Mouse (Mus musculus) gastrocnemius, postnatal 14 days (tissue): ENCODE results near the gene Gm49393. TPM values are rescaled to one million over a fixed set of nuclear protein-coding genes. Genes with fewer than 3 reads are reported as not detected.
A peak's percentile ranks its signal among the peaks of the same experiment; 100 is the strongest.
"Not testable (repeated sequence)": the region's sequence is repeated elsewhere in the genome, so short reads cannot be mapped to it uniquely, and the experiment has no call there.

Experiments used
- DNase-seq: peaks from one replicate; pipeline ENCODE4 v3.0.0; 2021; ENCODE audit warnings: mixed read lengths
- intact Hi-C: fragments of 180-260 bp; cut with DNase I; formaldehyde crosslinking; loops from one replicate; pipeline ENCODE4 v1.15.1; 2025; ENCODE audit warnings: low total_unique reads
- long read RNA-seq, 2 experiments: library from polyadenylated mRNA; stranded (forward); transcript quantifications; one replicate each; pipeline ENCODE4 v2.0.0; 2021
- total RNA-seq, 2 experiments: library from RNA; stranded (reverse); gene quantifications; 2 replicates each; pipeline ENCODE4 v1.2.3; 2021

Gene Gm49393
- total RNA-seq = not detected
- long read RNA-seq, experiment 1 = 0 reads
- long read RNA-seq, experiment 2 = 0 reads

DNA sequence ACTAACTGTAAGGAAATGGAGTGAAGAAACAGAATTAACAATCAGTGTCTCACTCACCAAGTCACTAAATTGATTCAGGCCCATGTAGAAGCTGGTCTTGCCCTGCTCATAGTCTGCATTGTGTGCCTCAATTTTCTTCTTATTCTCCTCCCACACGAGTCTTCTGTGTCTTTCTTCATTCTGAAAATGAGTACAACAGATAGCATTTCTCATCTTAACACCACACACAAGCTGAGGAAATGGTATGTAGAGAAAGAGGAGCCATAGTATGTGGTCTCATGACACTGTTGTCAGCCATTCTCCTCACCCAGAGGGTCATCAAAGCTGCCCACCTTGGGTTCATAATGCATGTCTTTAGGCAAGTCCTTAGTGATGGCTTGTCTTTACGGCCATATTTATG lies at the start of gene Gm49393:
Gene Gm49393, minus strand, starts transcription at position 101 of the 400 bp plus-strand sequence.
- intact Hi-C loops, DNase-seq: not testable (repeated sequence)

DNA sequence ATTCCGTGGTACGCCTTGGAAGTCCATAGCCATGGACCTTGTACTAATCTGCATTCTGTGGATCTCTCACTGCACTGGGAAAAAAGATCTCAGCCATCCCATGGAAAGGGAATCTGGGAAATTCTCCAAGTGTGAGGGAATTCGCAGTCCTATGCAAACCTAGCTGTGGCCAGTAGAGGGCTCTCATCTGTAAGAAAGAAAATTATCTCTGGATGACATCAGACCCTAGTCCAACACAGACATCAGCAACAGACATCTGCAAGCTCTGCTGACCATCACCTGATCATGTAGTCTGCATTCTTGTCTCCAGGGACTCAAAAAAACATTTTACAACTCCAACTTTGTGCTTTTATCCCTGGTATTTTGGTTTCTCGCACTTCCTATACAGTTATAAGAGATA lies 36.9 kb upstream of the Gm49393 start:
- intact Hi-C loops, DNase-seq: not testable (repeated sequence)

DNA sequence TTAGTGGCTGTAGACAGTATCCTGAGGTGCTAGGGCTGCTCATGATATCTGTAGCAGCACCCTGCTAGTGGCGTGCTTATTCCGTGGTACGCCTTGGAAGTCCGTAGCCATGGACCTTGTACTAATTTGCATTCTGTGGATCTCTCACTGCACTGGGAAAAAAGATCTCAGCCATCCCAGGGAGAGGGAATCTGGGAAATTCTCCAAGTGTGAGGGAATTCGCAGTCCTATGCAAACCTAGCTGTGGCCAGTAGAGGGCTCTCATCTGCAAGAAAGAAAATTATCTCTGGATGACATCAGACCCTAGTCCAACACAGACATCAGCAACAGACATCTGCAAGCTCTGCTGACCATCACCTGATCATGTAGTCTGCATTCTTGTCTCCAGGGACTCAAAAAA lies 28.6 kb upstream of the Gm49393 start:
- intact Hi-C loops, DNase-seq: not testable (repeated sequence)

- no peak for DNase-seq
- intact Hi-C loops = no loop called here
Measured at GRCm38 (mm10) chr13:60961706-60962105, 26.3 kb upstream of the Gm49393 start.

GRCm38 (mm10) chr13:60941884-60942283 lies 6.5 kb upstream of the Gm49393 start, which contains the start of gene Tpbpa:
Gene Tpbpa, minus strand, starts transcription at chr13:60941984.
- DNase-seq, intact Hi-C loops: not testable (repeated sequence)

- intact Hi-C loops = no loop called here
- peak; percentile 11 for DNase-seq
Measured at GRCm38 (mm10) chr13:60936500-60936901, 1.1 kb upstream of the Gm49393 start, which contains the start of the genes Gm49391 and Ctla2a. Gene Gm49391, minus strand, starts transcription at chr13:60936571. Gene Ctla2a, minus strand, starts transcription at chr13:60936625.

GRCm38 (mm10) chr13:60904780-60905179 lies 30.6 kb downstream of the Gm49393 start, which contains the start of gene Tpbpb:
Gene Tpbpb, minus strand, starts transcription at chr13:60904880.
- DNase-seq, intact Hi-C loops: not testable (repeated sequence)

- intact Hi-C loops = no loop called here
- DNase-seq = peak; percentile 37
Measured at GRCm38 (mm10) chr13:60897328-60897727, 38.1 kb downstream of the Gm49393 start, which contains the start of gene Ctla2b. Gene Ctla2b, minus strand, starts transcription at chr13:60897447.

- intact Hi-C loops, DNase-seq: not testable (repeated sequence)
Measured at GRCm38 (mm10) chr13:60896794-60897193, 38.6 kb downstream of the Gm49393 start, which contains the start of gene Gm49392. Gene Gm49392, minus strand, starts transcription at chr13:60896894.

DNA sequence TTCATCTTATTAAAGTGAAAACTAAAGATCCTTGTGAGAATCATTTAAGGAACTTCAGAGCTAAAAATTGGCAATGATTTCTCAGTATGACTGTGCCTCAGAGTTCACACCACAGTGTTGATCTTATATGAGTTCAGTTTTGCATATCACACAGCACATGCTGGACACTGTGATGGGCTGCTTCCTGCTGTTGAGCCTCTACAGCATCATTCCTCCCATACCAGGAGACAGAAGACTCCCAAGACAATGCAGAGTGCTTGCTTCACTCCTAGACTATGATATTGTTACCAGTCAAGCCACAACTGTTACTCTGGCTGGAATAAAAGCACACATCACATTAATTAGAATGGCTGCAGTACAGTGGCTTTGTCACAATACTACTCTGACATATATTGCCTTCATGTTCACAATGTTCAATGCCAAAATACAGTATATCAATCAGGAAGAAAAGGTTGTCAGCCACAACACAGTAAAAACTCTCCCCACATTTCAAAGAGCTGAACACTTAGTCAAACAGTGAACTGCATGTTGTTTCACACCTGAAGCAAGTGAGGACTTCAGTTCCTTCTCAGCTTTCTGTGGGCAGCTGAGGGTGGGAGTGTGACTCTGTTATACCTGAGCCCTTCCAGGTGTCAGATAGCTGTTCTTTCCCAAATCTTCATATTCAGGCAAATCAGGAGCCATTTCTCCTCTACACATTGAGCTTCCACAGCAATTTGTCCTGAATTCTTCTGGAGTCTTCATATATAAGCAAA lies 39.8 kb downstream of the Gm49393 start:
- DNase-seq = no peak
- intact Hi-C loops = no loop called here

DNA sequence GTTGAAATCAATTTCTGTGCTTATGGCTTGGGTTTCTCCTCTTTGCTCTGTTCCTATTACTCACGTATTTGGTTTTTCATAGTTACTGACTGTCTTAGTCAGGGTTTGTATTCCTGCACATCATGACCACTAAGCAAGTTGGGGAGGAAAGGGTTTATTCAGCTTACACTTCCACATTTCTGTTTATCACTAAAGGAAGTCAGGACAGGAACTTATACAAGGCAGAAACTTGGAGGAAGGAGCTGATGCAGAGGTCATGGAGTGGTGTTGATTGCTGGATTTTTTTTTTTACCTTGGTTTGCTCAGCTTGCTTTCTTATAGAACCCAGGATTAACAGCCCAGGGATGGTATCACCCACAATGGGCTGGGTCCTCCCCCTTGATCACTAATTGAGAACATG lies 43.1 kb downstream of the Gm49393 start:
- intact Hi-C loops = no loop called here
- no peak for DNase-seq

DNA sequence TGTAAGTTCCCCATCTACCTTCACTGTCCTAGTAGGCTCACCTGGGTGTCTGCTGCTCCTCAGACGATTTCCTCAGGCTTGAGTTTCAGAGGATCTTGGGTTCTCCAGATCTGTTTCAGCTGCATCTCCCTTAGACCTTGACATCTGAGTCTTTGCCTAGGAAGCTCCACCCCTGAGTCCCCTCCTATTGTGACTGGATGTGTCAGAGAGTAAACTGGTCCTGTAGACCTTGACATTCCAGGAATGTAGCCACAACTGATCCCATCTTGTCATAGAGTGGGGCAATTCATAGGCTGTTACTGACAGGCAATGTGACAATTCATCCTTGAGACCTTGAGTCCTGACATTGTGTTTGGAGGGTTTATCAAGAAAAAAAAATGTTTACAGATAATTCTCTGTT lies 71.1 kb downstream of the Gm49393 start, which contains the start of gene 4930486L24Rik:
Gene 4930486L24Rik, minus strand, starts transcription at position 195 of the 400 bp plus-strand sequence.
- no peak for DNase-seq
- intact Hi-C loops = no loop called here

DNA sequence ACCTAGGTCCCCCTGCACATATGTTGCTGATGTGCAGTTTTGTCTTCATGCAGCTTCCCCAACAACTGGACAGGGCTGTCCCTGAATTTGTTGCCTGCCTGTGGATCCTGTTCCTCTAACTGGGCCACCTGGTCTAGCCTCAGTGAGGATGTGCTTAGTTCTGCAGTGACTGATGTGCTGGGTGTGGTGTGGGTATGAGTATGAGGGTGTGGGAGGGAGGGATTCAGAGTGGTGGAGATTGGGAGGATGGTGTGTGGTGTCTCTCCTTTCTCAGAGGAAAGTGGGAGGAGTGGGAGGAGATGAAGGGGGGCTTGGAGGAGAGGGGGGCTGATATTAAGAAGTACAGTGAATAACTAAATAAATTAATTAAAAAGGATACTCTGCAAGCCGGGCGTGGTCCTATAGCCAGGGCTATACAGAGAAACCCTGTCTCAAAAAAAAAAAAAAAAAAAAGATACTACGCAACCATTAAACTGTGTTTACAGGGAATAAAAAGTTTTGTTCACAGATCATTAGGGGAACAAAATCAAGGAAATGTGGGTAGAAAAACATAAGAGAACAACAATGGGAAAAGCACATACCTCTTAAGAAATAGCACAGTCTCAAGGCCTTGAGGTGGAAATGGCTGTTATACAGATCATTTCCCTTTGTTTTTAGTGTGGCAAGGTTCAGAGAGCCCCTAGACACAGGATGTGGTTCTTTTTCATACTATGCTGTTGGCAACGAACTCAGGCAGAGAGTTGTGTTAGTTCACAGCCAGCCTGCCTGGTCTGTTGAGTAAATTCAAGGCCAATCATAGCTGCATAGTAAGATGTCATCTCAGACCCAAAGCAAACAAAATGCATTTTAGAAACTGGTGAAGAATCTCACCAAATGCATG lies 86.9 kb downstream of the Gm49393 start:
- intact Hi-C loops = no loop called here
- no peak for DNase-seq

DNA sequence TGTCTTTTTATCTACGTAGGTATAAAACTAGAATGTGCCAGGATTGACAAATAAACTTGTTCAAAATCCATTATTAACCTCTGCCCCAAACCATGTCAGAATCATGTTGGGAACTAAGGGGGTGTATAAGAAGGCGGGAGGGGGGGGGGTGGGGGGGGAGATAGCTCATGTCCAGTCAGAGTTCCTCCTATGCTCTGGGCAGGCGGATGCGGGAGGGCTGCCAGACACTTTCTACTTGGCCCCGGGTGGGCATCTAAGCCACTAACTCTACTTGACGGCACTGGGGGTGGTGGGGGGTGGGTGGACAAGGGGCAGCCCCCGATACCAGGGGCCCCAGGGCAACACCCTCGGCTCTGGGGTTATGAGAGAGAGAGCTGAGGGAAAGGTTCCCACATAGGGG lies 92.2 kb downstream of the Gm49393 start:
- intact Hi-C loops = no loop called here

DNA sequence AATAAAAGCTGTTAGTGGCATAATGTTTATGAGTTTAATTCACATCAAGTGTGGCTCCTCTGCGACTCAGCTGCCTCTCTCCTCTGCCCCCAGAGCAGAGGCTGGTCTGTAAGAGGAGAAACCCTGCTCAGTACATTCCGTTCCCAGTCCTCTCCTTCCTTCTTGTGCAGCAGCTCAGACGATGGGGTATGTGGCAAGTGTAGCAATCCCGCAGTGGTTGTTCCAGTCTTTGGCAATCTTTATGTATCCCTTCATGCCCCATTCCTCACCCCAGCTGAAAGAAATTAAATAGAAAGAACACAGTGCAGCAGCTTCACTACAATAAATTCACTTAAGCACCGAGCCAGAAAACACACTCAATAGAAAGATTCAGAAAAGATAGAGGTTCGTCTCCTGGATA lies 92.7 kb downstream of the Gm49393 start:
- intact Hi-C loops = no loop called here
- DNase-seq = no peak

More for the DNA sequence above, 92.2 kb downstream of the Gm49393 start:
- no peak for DNase-seq

DNA sequence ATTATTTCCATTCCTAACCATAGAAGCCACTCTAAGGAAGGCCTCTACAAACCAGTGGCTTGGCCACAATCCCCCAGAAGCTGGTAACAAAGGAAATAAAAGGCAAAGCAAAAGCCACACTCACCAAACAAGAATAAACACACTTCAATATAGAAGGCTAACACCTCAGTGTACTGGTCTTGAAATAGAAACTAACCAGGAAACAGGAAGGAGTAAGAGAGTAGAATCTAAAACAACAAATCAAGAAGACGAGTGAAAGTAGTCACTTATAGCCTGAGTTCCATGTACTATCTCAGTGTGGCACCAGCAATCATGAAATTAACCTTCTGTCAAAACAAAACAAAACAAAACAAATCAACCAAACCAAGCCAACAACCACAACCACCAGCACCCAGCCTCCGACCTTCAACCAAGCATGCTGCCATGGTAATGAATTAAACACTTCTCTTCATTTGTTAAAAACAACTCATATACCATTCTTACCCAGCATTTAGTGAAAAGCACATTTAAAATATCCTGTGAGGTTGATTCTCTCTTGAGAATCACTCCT lies 96.0 kb downstream of the Gm49393 start:
- intact Hi-C loops = no loop called here
- no peak for DNase-seq

- DNase-seq = no peak
- intact Hi-C loops = no loop called here
Measured at GRCm38 (mm10) chr13:60826052-60826451, 109.3 kb downstream of the Gm49393 start.

- DNase-seq = no peak
- intact Hi-C loops = no loop called here
Measured at GRCm38 (mm10) chr13:60820486-60821175, 114.8 kb downstream of the Gm49393 start.

- DNase-seq = peak; percentile 14
- intact Hi-C loops = loop anchor here (5.0 kb wide), 1 partner anchor 62 kb away; no protein-coding TSS in a partner anchor
Measured at GRCm38 (mm10) chr13:60819469-60819868, 115.9 kb downstream of the Gm49393 start.
